Mouse (Mus musculus): ENCODE data around the gene Esrp2.

Esrp2 gene

DNA sequence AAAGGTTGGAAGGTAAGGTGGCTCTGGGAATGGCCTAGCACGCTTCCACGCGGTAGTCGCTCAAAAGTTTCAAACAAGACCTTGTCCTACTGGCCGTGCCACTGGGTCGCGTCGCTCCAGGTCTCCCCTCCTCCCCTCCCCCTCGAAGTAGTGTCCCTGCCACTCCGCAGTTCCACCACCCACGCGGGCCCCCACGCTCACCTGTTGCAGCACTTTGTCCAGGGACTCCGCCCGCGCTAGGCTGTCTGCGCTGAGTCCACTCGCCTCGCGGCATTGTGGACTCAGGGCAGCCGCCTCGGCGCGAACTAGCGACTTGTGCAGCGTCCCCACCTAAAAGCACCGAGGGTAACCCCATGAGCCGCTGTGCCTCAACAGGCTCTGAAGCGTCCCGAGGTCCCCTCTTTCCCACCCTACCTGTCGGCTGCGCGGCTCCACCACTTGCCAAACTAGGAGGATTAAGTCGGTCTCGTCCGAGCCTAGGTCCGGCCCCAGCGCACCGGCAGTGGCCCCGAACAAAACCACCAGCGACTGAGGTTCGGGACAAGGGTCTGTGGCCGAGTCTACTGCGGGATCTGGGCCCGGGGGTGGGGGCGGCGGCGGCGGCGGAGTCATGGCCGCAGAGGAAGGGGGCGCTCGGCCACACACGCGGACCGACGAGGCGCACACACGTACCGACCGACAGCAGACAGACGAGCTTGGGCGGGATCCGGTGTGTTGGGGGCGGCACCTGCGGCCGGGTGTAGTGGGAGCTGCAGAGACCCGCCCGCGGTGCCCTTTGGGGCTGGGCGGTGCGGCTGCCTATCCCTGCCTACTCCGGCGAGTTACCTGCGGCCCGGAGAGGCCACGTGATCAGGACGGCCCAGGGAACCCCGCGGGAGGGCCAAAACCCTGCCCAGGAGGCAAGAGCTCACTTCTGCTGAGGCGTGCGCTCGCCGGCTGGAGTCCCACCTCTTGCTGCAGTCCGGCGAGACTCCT is at the start of gene Esrp2:
Gene Esrp2 (minus strand): TSS at position 819 of the 975 bp plus-strand sequence.
- DNase-seq, result peak; percentile 30

GRCm38 (mm10) chr8:106186394-106186793 is 49.6 kb upstream of the Esrp2 start:
- no peak for DNase-seq

DNA sequence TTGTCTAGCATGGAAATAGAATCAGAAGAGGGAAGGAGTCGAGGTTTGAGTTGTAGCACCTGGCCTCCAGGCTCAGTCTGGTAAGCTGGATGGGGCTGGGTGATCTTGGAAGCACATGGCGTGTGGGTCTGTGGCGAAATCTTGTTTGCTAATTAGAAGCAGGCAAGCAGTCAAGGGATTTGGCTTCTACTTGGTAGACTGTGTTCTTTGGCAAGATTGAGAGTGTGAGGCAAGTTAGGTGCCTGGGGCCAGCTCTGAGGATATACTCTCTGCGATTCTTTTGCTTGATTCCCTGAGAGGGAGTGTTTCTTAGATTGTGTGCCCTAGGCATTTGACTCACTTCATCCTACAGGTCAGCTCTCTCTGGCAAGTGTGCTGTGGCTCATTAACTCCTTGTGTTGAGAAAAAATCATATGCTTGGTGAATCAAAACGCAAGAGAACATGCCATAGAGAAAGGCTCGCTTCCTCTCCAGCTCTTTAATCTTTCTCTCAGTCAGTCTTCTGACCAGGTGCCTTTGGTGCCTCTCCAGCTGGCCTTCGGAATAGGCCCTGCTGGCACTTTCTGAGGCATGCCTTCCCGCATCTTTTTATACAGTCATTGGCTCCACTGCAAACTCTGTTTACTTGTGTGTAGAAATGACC is 49.0 kb upstream of the Esrp2 start:
- DNase-seq, result no peak

- DNase-seq, result no peak
Observed at GRCm38 (mm10) chr8:106178428-106178827, 41.7 kb upstream of the Esrp2 start.

- no peak for DNase-seq
Observed at GRCm38 (mm10) chr8:106177594-106177993, 40.8 kb upstream of the Esrp2 start.

GRCm38 (mm10) chr8:106176891-106177290 is 40.1 kb upstream of the Esrp2 start:
- peak; percentile 8 for DNase-seq

DNA sequence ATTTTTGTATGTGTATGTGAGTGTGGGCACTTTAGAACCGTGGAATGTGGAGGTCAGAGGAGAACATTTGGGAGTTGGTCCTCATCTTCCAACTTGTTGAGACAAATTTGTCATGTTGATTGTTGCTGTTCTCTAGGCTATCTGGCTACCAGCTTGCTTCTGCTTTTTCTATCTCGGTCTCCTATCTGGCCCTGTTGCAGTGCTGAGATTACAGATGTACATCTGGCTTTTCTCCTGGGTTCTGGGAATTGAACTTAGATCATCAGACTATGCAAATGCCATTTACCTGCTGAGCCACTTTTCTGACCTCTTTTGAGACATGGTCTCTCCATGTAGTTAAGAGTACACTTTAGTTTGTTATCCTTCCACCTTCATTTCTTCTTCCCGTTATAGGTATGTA is 36.8 kb upstream of the Esrp2 start:
- no peak for DNase-seq

DNA sequence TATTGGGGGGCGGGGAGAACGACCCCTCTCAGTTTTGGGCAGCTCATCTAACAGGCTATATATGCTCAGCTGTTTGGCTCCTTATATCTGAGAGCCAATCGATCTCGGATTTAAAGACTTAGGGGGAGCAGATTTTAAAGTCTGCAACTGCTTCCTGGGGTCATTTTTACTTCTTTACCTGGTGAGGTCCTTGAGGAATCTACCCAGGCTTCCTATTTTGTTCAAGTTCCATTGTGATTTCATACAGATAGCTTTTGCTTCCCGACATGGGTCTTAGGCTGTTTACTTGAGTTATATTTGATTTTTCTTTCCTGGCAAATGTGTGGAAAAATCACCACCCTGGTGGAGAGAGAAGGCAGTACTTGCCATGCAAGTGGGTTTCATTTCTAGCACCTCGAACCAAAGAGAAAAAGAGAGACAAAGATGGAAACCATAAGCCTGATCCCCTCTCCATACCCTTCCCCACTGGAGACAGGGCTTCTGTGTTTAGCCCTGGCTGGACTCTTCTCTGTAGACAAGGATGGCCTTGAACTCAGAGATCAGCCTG is 33.2 kb upstream of the Esrp2 start:
- DNase-seq, result peak; percentile 17

DNA sequence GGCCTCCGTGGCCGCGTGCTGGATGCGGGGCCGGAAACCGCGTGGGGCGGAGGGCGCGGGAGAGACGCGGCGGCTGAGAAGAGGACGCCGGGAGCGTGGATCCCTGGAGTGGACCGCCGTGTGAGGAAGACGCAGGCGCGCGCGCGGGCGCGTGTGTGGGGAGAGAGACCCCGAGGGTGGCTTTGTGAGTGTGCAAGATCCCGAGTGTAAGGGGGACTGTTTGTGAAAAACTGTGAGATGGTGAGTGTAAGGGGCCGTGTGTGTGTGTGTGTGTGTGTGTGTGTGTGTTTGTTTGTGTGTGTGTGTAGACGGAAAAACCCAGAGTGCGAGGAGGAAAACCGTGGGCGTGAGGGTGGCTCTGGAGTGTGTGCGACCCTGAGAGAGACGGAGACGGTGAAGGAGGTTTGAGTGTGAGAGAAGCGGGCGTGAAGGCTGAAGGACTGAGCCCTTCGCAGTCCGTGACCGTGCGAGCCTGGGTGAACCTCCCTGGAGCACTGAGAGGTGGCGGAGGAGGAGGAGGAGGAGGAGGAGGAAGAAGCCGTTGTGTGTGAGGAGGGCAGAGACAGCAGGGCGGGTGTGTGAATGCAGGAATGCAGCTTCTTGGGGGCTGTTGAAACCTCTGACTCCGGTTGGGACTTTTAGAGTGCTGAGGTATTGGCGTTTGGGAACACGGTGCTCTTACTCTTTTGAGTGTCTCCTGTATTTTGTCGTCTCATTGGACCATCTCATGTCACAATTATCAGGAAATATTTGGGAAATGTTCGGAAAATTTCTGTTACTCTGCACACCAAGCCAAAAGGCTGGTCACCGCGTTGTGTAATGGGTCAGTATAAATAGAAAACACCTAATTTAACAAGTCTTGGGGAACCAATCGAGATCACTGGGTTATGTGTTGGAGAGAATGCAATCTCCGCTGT is 32.5 kb upstream of the Esrp2 start:
- peak; percentile 86 for DNase-seq

DNA sequence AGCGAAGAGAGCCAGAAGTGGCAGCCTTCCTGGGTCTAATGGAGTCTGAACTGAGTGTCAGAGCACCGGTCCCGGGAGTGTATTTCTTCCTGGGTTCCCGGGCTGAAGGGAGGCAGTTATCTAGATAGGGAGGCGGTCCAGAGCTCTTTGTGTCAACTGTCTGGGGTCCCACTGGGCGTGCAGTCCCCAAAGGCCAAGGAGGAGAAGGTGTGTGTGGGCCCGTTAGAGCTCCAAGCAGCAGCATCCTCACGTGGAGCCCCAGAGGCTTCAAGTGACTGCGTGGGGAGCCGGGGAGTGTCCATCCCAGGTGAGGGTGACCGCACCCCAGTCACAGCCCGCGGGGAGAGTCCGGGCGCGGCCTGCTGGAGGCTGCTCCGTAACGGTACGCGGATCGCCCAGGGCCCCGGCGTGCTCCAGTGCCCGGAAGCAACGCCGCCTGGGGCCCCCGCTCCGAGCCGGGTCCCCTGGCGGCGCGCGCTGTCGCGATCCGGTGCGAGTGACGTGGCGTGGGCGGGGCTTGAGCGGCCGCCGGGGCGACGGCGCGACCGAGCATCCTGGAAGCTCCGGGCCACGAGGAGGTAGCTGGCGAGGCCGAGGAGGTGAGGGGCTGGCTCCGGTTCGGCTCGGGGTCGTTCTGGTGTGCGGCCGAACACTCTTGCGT is 31.7 kb upstream of the Esrp2 start, which contains the start of gene Slc7a6:
Gene Slc7a6 (plus strand): TSS at position 502 of the 661 bp plus-strand sequence.
- peak; percentile 90 for DNase-seq

DNA sequence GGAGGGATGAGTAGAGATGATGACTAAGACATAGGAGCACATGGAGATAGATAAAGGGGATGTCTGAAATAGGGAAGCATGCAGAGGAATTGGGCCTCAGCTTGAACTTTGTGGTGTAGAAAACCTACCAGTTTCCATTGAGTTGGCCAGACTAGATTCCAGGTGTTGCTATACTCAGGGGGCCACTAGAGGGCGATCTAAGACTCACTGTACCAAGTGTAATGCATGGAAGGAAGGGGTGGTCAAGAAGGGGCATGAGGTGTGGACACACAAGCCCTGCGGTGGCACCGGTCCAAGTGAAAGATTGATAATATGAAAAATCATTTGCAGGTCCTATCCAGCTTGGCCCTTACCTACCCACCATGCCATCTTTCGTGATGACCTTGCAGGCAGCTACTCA is 28.7 kb upstream of the Esrp2 start:
- peak; percentile 81 for DNase-seq

- no peak for DNase-seq
Observed at GRCm38 (mm10) chr8:106163251-106163650, 26.5 kb upstream of the Esrp2 start.

DNA sequence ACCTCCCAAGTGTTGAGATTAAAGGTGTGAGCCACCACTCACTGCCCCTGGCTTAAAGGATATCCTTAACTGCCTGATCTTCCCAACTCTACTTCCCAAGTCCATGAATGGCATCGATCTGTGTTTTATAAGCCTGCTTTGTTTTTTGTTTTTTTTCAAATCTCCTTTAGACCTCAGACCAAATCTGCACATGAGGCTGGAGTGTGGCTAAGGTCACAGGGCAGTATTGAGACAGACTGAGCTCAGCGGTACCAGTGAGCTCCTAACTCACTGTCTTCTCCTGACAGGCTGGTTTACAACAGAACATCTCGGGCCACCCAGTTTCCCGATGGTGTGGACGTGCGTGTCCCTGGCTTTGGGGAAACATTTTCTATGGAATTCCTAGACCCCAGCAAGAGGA is 23.1 kb upstream of the Esrp2 start:
- no peak for DNase-seq

DNA sequence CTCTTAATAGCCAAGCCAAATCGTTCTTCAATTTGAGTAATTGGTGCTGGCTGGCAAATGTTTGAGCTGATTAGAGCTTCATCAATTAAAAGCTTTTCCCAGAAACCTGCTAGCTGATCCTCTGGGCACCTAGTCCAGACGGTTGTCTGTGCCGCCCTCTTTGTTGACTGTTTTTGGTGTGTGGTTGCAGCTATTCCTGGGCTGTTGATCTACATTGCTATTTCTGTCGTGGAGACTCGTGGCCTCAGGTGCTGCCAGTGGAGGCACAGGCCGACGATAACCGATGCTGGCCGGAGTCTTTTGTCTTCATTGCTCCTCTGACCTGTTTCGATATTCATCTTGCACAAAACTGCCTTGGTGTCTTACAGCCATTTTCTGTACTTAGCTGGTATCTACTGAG is 21.6 kb upstream of the Esrp2 start:
- DNase-seq, result no peak

GRCm38 (mm10) chr8:106157419-106157818 is 20.6 kb upstream of the Esrp2 start:
- DNase-seq, result no peak

DNA sequence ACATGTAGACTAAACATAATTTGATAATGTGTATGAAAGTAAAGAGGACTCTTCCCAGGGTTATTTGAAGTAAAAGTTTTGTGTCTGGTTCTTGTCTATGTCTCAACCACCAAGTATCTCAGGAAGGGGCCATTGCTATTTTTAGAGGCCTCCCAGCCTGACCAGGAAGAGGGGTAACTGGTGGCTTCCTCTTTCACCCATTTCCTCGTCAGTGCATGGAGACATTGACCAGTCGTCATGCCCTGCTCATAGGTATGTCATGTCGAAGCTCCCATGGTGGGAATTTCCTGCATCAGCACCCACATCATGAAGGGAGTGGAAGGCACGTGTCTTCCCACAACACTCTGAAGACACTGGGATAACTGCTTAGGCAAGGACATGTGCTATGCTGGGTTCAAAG is 16.1 kb upstream of the Esrp2 start:
- DNase-seq, result no peak

GRCm38 (mm10) chr8:106151041-106151440 is 14.3 kb upstream of the Esrp2 start:
- DNase-seq, result no peak

- DNase-seq, result no peak
Observed at GRCm38 (mm10) chr8:106150653-106151000, 13.9 kb upstream of the Esrp2 start.

DNA sequence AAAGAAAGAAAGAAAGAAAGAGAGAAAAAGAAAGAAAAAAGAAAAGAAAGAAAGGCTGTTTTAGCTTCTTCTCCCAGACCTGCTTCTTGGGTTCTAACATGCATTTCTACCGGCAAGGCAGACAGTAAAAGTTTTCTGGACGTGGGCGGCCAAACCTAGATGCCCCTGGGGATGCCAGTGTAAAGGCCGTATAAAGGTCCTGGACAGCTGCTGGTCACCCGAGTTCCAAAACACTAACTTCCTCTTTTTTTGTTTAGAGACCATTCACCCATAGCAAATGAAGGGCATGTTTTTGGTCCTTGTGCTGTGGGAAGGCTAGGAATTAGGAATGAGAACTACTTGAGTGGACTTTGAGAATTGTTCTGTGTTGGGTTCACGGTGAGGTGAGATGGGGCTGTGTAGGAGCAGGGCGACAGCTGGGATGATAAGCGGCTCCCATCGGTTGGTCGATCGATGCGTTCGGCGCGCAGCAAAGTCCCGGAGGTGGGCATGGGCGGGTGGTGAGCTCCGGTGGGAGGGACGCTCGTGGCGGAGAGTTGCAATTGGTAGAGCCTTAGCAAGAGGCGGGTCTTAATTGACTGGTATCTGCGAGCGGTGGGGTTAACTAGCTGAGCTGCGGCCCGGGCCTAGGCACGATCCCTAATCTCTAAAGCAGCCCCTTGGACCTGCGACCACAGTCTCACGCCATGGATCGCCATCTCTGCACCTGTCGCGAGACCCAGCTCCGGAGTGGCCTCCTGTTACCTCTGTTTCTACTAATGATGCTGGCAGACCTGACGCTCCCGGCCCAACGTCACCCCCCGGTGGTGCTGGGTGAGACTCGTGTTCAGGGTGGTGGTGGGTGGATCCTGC is 13.3 kb upstream of the Esrp2 start, which contains the start of gene Pla2g15:
Gene Pla2g15 (plus strand): TSS at position 599 of the 852 bp plus-strand sequence.
- DNase-seq, result peak; percentile 96

- no peak for DNase-seq
Observed at GRCm38 (mm10) chr8:106149025-106149424, 12.3 kb upstream of the Esrp2 start.

Data from retina, postnatal 1 day (tissue).